8 mouse cellular contexts compared by ENCODE assay signal in the genomic region with DNA sequence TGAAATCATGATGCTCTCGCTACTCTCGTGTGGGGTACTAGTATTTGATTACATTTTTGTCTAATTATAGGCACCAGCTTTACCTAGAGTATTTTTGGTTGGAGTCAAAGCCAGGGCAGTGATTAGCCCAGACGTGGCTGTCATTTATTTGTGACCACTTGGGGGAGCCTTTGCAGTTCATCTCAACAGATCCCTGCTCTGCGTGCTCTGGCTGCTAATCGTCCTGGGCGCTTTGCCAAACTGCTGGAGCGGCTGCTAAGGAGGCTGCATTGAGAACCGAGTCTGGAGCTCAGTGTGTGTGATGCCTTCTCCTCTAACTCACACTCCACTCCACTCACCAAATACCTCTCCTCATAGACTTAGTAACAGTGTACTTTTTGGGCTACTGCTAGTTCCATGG. TPM values are rescaled to one million over a fixed set of nuclear protein-coding genes. Genes with fewer than 3 reads are reported as not detected.
A peak's percentile ranks its signal among the peaks of the same experiment; 100 is the strongest.
DNase-seq lines count a peak whose midpoint lies in the region; ATAC-seq lines count a peak whose summit lies in the region.

No protein-coding gene starts in this region.

- no peaks in the 10 kb centered on the region for H3K36me3 ChIP-seq in hindbrain, embryonic 15.5 days

- H3K9ac ChIP-seq in hindbrain, embryonic 15.5 days, result no peak overlapping the region

- ATAC-seq in hindbrain, embryonic 15.5 days (ENCODE audit: low FRiP score, low read depth), result peak; percentile 76

- WGBS in hindbrain, embryonic 15.5 days, result under 1% methylated on average over 8 of the region's 8 CpGs

- H3K27me3 ChIP-seq in hindbrain, embryonic 15.5 days, result no peaks in the 10 kb centered on the region

- peak overlapping the region; percentile 42 for H3K4me2 ChIP-seq in hindbrain, embryonic 15.5 days

- 0 out of 2 replicates have a peak overlapping the region, but pooled peaks have one; percentile 23 for H3K27ac ChIP-seq in hindbrain, embryonic 15.5 days (replicated peaks)

- H3K9me3 ChIP-seq in hindbrain, embryonic 15.5 days, result no peaks in the 10 kb centered on the region

- DNase-seq in R1 (ENCODE audit: low read depth, low spot score), result peak; percentile 91
- peak; percentile 86 to 87 for DNase-seq in cerebellum, postnatal 36 days
- DNase-seq in gastrocnemius, adult 18-20 months (ENCODE audit: low spot score), result peak; percentile 98
- peak; percentile 88 to 91 for DNase-seq in layer of hippocampus, postnatal 36 days
- DNase-seq in lung, postnatal 25 days (ENCODE audit: low spot score), result peak; percentile 93
- DNase-seq in retina, embryonic 14.5 days (ENCODE audit: low spot score), result peak; percentile 96
- peak; percentile 71 to 73 for DNase-seq in thymus, postnatal 36 days

- peaks cover 32% of the 10 kb centered on the region for H3K4me1 ChIP-seq in hindbrain, embryonic 15.5 days (replicated peaks)

- peak overlapping the region; percentile 15 for H3K4me3 ChIP-seq in hindbrain, embryonic 15.5 days

RNA-seq across cellular contexts. Expression of a gene that starts 2.7 kb away (rescaled TPM):
- 100 to 1,000 TPM; 118 to 119 TPM for total RNA-seq in gastrocnemius, adult 18-20 months (2021)
- polyA plus RNA-seq in hindbrain, embryonic 15.5 days (2015; fragmentation: Nextera tagmentation; extraction: Ambion mirVana), result 58.3 and 64.3 TPM in 2 replicates
- total RNA-seq in layer of hippocampus, postnatal 36 days (2021), result 100 to 1,000 TPM; 111 to 114 TPM

Comparison
In these comparisons a context has a peak if more than half of its experiments do, and no peak if none do; other contexts are left out.
1. Peak in every context shown above with its lines: DNase-seq, ATAC-seq, H3K4me3 ChIP-seq and H3K27ac ChIP-seq.